Mouse (Mus musculus): ENCODE measurements around the gene Adgra1. TPM values are rescaled to one million over a fixed set of nuclear protein-coding genes. Genes with fewer than 3 reads are reported as not detected.
A peak's percentile ranks its signal among the peaks of the same experiment; 100 is the strongest.

Gene Adgra1
- polyA plus RNA-seq, 1 experiment from 2014 or later = 21.0 TPM

DNA sequence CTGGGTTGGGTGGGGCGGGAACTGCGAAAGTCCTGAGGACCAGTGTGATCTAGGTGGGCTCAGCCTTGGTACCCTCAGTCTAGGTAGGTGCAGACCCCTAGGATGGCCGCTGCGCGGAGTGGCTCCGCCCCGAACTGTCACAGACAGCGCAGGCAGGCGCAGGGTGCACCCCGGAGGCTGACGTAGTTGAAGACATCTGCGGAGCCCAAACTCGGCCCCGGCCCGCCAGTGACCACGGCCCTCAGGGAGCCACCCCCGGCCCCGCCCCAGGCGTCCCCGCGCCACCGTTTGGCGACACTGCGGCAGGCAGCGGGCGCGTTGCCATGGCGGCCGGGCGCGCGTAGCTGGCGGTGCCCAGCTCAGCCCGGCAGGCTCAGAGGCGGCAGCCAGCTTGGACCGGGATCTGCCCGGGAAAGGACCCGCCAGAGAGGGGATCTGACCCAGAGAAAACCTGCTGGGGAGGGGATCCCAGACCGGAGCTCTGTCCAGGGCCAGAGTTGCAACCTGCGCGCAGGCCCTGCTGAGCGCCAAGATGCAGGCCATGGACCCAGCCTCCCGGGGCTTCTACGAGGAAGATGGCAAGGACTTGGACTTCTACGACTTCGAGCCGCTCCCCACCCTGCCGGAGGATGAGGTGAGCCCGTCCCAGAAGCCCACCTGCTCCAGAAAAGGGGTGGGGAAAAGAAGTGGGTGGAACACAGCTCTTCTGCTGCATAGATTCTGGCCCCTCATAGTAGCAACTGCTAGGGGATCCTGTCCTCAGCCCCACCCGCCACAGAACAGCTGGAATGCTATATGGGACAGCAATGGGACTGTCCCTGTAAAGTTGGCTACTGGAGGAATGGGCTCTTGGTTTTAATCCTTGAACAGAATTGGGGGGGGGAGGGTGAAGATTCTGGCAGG, 60.9 kb downstream of the Adgra1 start, which contains the start of gene Kndc1:
Gene Kndc1, plus strand, starts transcription at position 42 of the 903 bp plus-strand sequence.
- peaks cover 10% of the 10 kb centered on the region for H3K4me1 ChIP-seq
- H3K36me3 ChIP-seq = no peaks in the 10 kb centered on the region
- H3K27ac ChIP-seq = no peak within 1 kb of the TSS
- H3K9me3 ChIP-seq = no peaks in the 10 kb centered on the region
- peaks cover 40% of the 10 kb centered on the region for H3K27me3 ChIP-seq (replicated peaks)
- ATAC-seq (ENCODE audit: low FRiP score, low read depth) = peak; percentile 74
- peak within 1 kb of the TSS; percentile 44 for H3K4me3 ChIP-seq
- H3K9ac ChIP-seq = peak within 1 kb of the TSS; percentile 58
- peak within 1 kb of the TSS; percentile 83 for H3K4me2 ChIP-seq (replicated peaks)
- 1% methylated on average over 50 of the region's 50 CpGs for WGBS

DNA sequence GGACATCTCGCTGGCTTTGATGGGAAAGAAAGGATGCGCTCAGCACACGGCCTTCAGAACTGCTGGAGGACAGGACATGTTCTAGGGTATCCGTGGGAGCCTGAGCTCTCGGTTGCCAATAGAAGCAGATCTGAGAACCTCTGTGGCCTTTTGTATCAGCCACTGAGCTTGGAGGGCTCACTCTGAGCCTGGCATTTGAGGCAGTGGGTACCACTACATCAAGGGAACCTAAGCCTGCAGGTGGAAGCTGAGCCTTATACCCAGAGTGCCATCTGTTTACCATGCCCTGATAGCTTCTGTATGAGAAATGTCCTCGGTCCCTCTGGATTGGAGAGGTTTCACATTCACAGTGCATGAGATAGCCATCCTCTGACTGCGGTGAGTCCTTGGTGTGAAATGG, 62.3 kb downstream of the Adgra1 start:
- Histone ChIP-seq H3K4me3 (no peak overlapping the region), H3K4me1 (peaks cover 10% of the 10 kb centered on the region), H3K4me2 (replicated peaks) (peak overlapping the region; percentile 83; the same call in 1 of the 2 replicates), H3K36me3 (no peaks in the 10 kb centered on the region), H3K9me3 (no peaks in the 10 kb centered on the region), H3K9ac (no peak overlapping the region), H3K27me3 (replicated peaks) (peaks cover 40% of the 10 kb centered on the region), H3K27ac (no peak overlapping the region)
- 80% methylated on average over 7 of the region's 7 CpGs for WGBS
- ATAC-seq (ENCODE audit: low FRiP score, low read depth) = no peak

DNA sequence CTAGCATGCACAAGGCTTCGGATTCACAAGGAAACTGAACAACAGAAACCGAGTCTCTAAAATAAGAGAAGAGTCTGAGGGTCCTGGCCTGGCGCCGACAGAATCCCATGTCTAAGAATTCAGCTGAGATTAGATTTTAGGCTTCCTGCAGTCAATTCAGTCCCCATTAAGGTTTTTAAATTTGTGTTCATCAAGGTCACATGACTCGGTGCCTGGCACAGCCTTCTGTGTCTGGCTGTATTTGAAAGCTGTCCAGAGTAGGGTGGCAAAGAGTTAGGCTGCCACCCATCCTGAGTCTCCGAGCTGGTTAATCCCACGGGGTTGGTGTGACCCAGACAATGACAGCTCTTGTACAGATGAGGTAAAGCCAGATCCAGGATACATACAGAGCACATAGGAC, 62.8 kb downstream of the Adgra1 start:
- WGBS = 85% methylated on average over 7 of the region's 7 CpGs
- no peak for ATAC-seq (ENCODE audit: low FRiP score, low read depth)

DNA sequence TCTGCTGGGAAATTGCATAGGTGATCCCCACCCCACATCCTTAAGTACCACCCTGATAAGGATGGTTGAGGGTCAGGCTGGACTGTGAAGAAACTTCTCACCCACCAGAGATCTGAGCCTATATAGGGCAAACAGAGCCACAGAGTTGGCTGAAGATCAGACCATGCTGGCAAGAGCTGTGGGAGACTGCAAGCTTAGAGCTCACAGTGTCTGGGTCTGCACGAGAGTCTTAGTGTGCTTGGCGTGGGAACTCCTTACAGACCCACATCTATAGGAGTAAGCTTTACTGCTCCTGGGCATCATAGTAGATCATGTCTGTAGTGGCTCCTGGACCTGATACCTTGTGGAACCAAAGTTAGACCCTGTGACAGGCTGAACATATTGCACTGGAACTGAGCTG, 64.6 kb downstream of the Adgra1 start:
- no peak for ATAC-seq (ENCODE audit: low FRiP score, low read depth)
- Histone ChIP-seq H3K4me2 (replicated peaks) (no peak overlapping the region), H3K27me3 (replicated peaks) (peaks cover 29% of the 10 kb centered on the region), H3K9me3 (no peaks in the 10 kb centered on the region), H3K9ac (no peak overlapping the region), H3K4me1 (peaks cover 10% of the 10 kb centered on the region), H3K4me3 (no peak overlapping the region), H3K36me3 (no peaks in the 10 kb centered on the region), H3K27ac (no peak overlapping the region)
- WGBS = 91% methylated on average over 2 of the region's 2 CpGs

More for the DNA sequence above, 62.8 kb downstream of the Adgra1 start:
- Histone ChIP-seq H3K9ac (no peak overlapping the region), H3K9me3 (no peaks in the 10 kb centered on the region), H3K36me3 (no peaks in the 10 kb centered on the region), H3K4me1 (peaks cover 10% of the 10 kb centered on the region), H3K27me3 (replicated peaks) (peaks cover 40% of the 10 kb centered on the region), H3K4me2 (replicated peaks) (no peak overlapping the region), H3K27ac (no peak overlapping the region), H3K4me3 (no peak overlapping the region)

DNA sequence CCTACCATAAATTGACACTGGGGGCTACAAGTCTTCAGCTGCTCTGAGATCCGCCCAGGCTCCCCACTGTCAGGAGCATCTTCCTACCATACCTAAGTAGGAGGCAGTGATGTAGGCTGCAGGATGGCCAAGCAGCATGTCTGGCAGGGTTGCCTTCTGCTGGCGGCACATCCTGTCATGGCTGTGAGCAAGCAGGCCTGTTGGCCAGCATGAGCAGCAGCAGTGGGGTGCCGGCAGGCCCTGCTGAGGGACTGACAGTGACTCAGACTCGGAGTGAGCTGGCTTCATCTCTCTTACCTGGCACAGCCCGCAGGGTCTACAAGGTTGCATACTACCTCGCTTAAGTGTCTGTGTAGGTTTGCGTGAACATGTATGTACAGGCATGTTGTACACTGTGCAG, 65.5 kb downstream of the Adgra1 start:
- Histone ChIP-seq H3K9ac (no peak overlapping the region), H3K4me2 (replicated peaks) (no peak overlapping the region), H3K4me3 (no peak overlapping the region), H3K27ac (no peak overlapping the region), H3K36me3 (no peaks in the 10 kb centered on the region), H3K9me3 (no peaks in the 10 kb centered on the region), H3K27me3 (replicated peaks) (peaks cover 20% of the 10 kb centered on the region), H3K4me1 (peaks cover 8% of the 10 kb centered on the region)
- no peak for ATAC-seq (ENCODE audit: low FRiP score, low read depth)
- whole genome bisulfite sequencing = 87% methylated on average over 7 of the region's 7 CpGs

DNA sequence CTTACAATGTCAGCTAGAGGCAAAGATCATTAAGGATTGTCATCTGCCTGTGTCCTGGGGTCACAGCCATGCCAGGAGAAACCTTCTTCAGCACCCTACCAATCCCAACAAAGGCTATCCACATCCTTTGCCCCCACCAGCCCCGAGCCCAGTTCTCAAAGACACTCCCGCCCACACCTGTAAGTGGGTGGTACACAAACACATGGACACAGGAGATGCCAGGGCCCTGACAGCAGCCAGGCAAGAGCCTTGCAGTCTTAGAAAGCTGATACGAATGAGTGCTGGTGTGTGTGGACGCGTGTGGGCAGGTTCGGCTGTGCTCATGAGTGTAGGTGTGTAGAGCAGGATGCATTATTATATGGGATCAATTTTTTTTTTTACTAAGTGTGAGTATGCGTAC, 66.5 kb downstream of the Adgra1 start:
- peaks cover 11% of the 10 kb centered on the region for H3K27me3 ChIP-seq (replicated peaks)
- no peaks in the 10 kb centered on the region for H3K36me3 ChIP-seq
- H3K4me2 ChIP-seq (replicated peaks) = no peak overlapping the region
- no peak overlapping the region for H3K9ac ChIP-seq
- ATAC-seq (ENCODE audit: low FRiP score, low read depth) = no peak
- H3K27ac ChIP-seq = no peak overlapping the region
- H3K9me3 ChIP-seq = no peaks in the 10 kb centered on the region
- H3K4me1 ChIP-seq = no peaks in the 10 kb centered on the region
- 94% methylated on average over 7 of the region's 7 CpGs for WGBS
- no peak overlapping the region for H3K4me3 ChIP-seq

DNA sequence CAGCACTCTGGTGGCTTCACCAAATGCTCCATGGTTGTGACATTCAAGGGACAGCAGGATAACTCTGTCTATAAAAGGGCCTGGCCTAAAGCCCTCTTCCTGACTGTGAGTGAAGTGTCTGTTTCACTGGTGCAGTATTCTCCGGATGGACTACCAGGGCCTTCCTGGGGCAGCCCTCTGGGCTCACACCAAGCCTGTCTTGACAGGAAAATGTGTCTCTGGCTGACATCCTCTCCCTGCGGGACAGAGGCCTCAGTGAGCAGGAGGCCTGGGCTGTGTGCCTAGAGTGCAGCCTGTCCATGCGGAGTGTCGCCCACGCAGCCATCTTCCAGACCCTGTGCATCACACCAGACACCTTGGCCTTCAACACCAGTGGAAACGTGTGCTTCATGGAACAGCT, 66.9 kb downstream of the Adgra1 start:
- WGBS = 85% methylated on average over 6 of the region's 6 CpGs
- H3K27me3 ChIP-seq (replicated peaks) = peaks cover 6% of the 10 kb centered on the region; the same call in 1 of the 2 replicates
- H3K36me3 ChIP-seq = no peaks in the 10 kb centered on the region
- H3K4me2 ChIP-seq (replicated peaks) = no peak overlapping the region
- ATAC-seq (ENCODE audit: low FRiP score, low read depth) = no peak
- H3K27ac ChIP-seq = no peak overlapping the region
- peaks cover 4% of the 10 kb centered on the region; the same call in 1 of the 2 replicates for H3K4me1 ChIP-seq
- H3K4me3 ChIP-seq = no peak overlapping the region
- no peak overlapping the region for H3K9ac ChIP-seq
- H3K9me3 ChIP-seq = no peaks in the 10 kb centered on the region

DNA sequence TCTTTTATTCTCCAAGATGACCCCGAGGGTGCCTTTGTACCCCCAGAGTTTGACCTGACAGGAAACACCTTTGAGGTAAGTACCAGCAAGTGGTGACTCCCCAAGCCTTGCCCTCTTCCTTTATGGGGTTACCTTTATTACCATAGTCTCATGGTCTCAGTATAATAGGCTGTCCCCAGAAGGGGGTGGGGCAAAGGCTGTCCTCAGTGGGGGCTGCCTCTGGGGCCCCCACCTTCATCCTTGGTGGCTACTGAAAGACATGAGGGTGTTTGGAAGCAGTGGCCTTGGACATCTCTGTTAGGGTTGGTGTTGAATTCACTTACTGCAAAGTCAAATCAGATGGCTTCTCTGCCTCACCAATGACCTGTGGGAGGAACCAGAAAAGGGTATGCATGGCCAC, 68.0 kb downstream of the Adgra1 start:
- WGBS = 33% methylated on average over 1 of the region's 1 CpGs
- no peak overlapping the region for H3K4me3 ChIP-seq
- peaks cover 5% of the 10 kb centered on the region; the same call in 1 of the 2 replicates for H3K4me1 ChIP-seq
- H3K4me2 ChIP-seq (replicated peaks) = no peak overlapping the region
- no peak for ATAC-seq (ENCODE audit: low FRiP score, low read depth)
- no peaks in the 10 kb centered on the region for H3K36me3 ChIP-seq
- H3K9me3 ChIP-seq = no peaks in the 10 kb centered on the region
- H3K9ac ChIP-seq = no peak overlapping the region
- no peak overlapping the region for H3K27ac ChIP-seq
- no peaks in the 10 kb centered on the region for H3K27me3 ChIP-seq (replicated peaks)

DNA sequence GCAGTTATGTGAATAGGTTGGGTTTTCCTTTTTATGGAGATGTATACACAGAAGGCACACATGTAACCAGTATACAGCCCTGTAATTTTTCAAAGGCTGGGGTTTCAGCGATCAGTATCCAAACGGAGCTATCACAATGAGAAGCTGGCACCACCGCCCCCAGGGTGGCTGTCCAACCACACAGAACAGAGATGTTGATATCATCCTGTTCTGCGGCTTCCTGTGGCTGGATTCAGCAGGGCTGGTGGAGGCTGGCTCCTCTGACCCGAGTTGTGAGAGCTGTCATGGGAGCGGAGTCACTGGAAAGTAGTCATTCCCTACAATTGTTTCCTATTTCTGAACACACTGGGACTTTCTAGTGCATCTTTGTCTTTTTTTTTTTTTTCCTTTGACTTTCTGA, 71.3 kb downstream of the Adgra1 start:
- Histone ChIP-seq H3K4me3 (no peak overlapping the region), H3K9ac (no peak overlapping the region), H3K27me3 (replicated peaks) (no peaks in the 10 kb centered on the region), H3K27ac (no peak overlapping the region), H3K4me1 (peaks cover 17% of the 10 kb centered on the region), H3K36me3 (no peaks in the 10 kb centered on the region), H3K9me3 (no peaks in the 10 kb centered on the region), H3K4me2 (replicated peaks) (peak overlapping the region; percentile 40)
- no peak for ATAC-seq (ENCODE audit: low FRiP score, low read depth)
- WGBS = 20% methylated on average over 6 of the region's 6 CpGs

DNA sequence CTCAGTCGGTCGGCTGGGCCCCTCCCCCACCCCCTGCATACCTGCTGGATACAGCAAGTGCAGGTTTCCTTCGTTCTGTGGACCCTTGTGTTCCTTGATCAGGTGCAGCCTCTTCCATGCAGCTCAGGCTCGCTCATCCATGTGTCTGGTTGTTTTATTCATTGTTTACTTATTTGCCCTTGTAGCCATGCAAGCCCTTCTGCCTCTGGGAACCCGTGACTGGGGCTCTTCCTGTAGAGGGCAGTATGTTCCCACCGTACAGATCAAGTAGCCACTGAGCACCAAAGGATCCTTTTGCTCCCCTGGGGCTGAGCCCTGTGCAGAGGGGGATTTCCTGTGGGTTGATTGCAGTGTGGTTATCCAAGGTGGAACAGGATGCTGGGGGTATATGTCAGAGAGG, 71.7 kb downstream of the Adgra1 start:
- Histone ChIP-seq H3K4me1 (peaks cover 17% of the 10 kb centered on the region), H3K36me3 (no peaks in the 10 kb centered on the region), H3K9ac (no peak overlapping the region), H3K4me3 (no peak overlapping the region), H3K27ac (no peak overlapping the region), H3K27me3 (replicated peaks) (no peaks in the 10 kb centered on the region), H3K9me3 (no peaks in the 10 kb centered on the region), H3K4me2 (replicated peaks) (peak overlapping the region; percentile 40)
- 6% methylated on average over 6 of the region's 6 CpGs for WGBS
- ATAC-seq (ENCODE audit: low FRiP score, low read depth) = peak; percentile 38; the same call in 1 of the 2 replicates

DNA sequence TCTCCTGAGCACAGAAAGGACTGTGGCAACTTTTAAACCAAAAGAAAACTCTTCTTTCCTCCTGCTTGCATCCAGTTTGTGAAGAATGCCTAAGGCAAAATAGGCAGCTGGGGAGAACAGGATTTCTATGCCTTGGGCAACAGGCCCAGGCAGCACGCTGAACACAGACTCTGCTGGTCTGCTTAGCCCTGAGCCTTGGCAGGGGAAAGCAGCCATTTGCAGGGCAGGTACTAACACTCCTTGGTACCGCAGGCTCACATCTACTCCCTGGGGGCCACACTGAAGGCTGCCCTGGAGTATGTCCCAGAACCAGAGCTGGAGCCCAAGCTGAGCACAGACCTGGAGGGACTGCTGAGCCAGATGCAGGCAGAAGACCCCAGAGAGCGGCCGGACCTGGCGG, 74.2 kb downstream of the Adgra1 start:
- Histone ChIP-seq H3K4me2 (replicated peaks) (no peak overlapping the region), H3K9me3 (no peaks in the 10 kb centered on the region), H3K4me1 (peaks cover 17% of the 10 kb centered on the region), H3K27ac (no peak overlapping the region), H3K9ac (no peak overlapping the region), H3K27me3 (replicated peaks) (peaks cover 9% of the 10 kb centered on the region), H3K36me3 (no peaks in the 10 kb centered on the region), H3K4me3 (no peak overlapping the region)
- WGBS = 69% methylated on average over 5 of the region's 5 CpGs
- ATAC-seq (ENCODE audit: low FRiP score, low read depth) = no peak

DNA sequence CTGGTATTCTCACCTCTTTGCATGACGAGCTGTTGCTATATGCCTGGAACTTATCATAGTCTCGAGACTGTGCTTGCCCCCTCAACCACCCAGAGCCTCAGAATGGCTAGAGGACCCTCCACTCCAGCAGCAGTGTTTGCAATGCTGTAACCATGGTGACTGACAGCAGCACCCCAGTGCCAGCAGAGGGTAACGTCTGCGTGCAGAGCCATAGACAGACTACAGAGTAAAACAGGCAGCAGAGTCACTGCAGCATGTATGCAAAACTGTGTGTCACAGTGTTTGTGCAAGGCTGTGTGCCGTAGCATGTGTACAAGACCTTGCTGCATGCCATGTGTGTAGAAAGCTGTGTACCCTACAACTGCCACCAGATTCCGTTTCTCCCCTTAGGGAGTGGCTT, 75.5 kb downstream of the Adgra1 start:
- Histone ChIP-seq H3K27ac (no peak overlapping the region), H3K9ac (no peak overlapping the region), H3K27me3 (replicated peaks) (peaks cover 20% of the 10 kb centered on the region), H3K9me3 (no peaks in the 10 kb centered on the region), H3K4me1 (peaks cover 22% of the 10 kb centered on the region), H3K4me3 (no peak overlapping the region), H3K36me3 (no peaks in the 10 kb centered on the region), H3K4me2 (replicated peaks) (no peak overlapping the region)
- 50% methylated on average over 6 of the region's 6 CpGs for WGBS
- ATAC-seq (ENCODE audit: low FRiP score, low read depth) = no peak
